Mouse (Mus musculus) layer of hippocampus, adult 6 months (tissue): ENCODE measurements around the gene Nudt7. TPM values are rescaled to one million over a fixed set of nuclear protein-coding genes. Genes with fewer than 3 reads are reported as not detected.

Experiments used
- long read RNA-seq, 2 experiments: library from polyadenylated mRNA; unstranded; transcript quantifications; one replicate each; pipeline ENCODE4 v2.0.0; 2019 to 2020
- polyA plus RNA-seq: library from polyadenylated mRNA; unstranded; fragments of <200 nt; fragmentation: Nextera tagmentation; gene quantifications from 2 replicates; pipeline ENCODE4 v1.2.3, GENCODE M21; 2021

Nudt7 gene
- polyA plus RNA-seq = 12.8 and 17.5 TPM in 2 replicates
- long read RNA-seq, experiment 1, partial matches to known transcripts = 1 of 9 reads
- long read RNA-seq, experiment 1, other reads (novel, unspliced or antisense) = 1 of 9 reads
- long read RNA-seq, experiment 2, transcript Nudt7-202 (4 exons, 3,543 nt) = major isoform, 10 of 12 reads
- long read RNA-seq, experiment 2, partial matches to known transcripts = 1 of 12 reads
- long read RNA-seq, experiment 2, other reads (novel, unspliced or antisense) = 0 of 12 reads

GRCm38 (mm10) chr8:114133510-114134362, at the start of gene Nudt7:
Gene Nudt7, plus strand, starts transcription at chr8:114133557.

Other genes with a start within 250 kb of the Nudt7 start
- gene Vat1l, start 72.1 kb downstream of the Nudt7 start, polyA plus RNA-seq = 7.9 and 21.6 TPM in 2 replicates